Mouse (Mus musculus) layer of hippocampus, adult 9-10 months (tissue): ENCODE data around the gene Dytn.

Experiments used
- DNase-seq: peaks from one replicate; pipeline ENCODE4 v3.0.0; 2022; ENCODE audit warnings: low spot score

Dytn gene

GRCm38 (mm10) chr1:63576803-63577202 is 109.9 kb downstream of the Dytn start:
- DNase-seq = no peak

GRCm38 (mm10) chr1:63573864-63574611 is 112.7 kb downstream of the Dytn start:
- no peak for DNase-seq

GRCm38 (mm10) chr1:63573432-63573831 is 113.3 kb downstream of the Dytn start:
- no peak for DNase-seq
